Mouse (Mus musculus): ENCODE results near the gene Maml3. TPM values are rescaled to one million over a fixed set of nuclear protein-coding genes. Genes with fewer than 3 reads are reported as not detected.

Maml3 gene
- polyA plus RNA-seq, 1 experiment from 2014 or later: 9.2 TPM

- Histone ChIP-seq H3K9ac (no peak overlapping the region), H3K4me1 (peaks cover 35% of the 10 kb centered on the region), H3K4me2 (replicated peaks) (no peak overlapping the region), H3K36me3 (no peaks in the 10 kb centered on the region), H3K27ac (no peak overlapping the region), H3K4me3 (no peak overlapping the region), H3K27me3 (replicated peaks) (no peaks in the 10 kb centered on the region), H3K9me3 (no peaks in the 10 kb centered on the region)
- 72% methylated on average over 14 of the region's 14 CpGs for WGBS
- ATAC-seq (ENCODE audit: low FRiP score, low read depth): peak; percentile 19; the same call in 1 of the 2 replicates
These were observed 375.6 kb downstream of the Maml3 start for GRCm38 (mm10) chr3:51729109-51729918.

GRCm38 (mm10) chr3:51728456-51728855 is 376.4 kb downstream of the Maml3 start:
- Histone ChIP-seq H3K9me3 (no peaks in the 10 kb centered on the region), H3K27me3 (replicated peaks) (no peaks in the 10 kb centered on the region), H3K36me3 (no peaks in the 10 kb centered on the region), H3K4me1 (peaks cover 35% of the 10 kb centered on the region), H3K4me3 (no peak overlapping the region), H3K4me2 (replicated peaks) (no peak overlapping the region), H3K9ac (no peak overlapping the region), H3K27ac (no peak overlapping the region)
- no peak for ATAC-seq (ENCODE audit: low FRiP score, low read depth)
- 82% methylated on average over 12 of the region's 12 CpGs for WGBS

GRCm38 (mm10) chr3:51727968-51728367 is 376.9 kb downstream of the Maml3 start:
- no peaks in the 10 kb centered on the region for H3K9me3 ChIP-seq
- ATAC-seq (ENCODE audit: low FRiP score, low read depth): no peak
- no peak overlapping the region for H3K4me2 ChIP-seq (replicated peaks)
- WGBS: 61% methylated on average over 8 of the region's 8 CpGs
- no peaks in the 10 kb centered on the region for H3K36me3 ChIP-seq
- no peak overlapping the region for H3K9ac ChIP-seq
- H3K4me1 ChIP-seq: peaks cover 35% of the 10 kb centered on the region
- no peak overlapping the region for H3K4me3 ChIP-seq
- H3K27ac ChIP-seq: no peak overlapping the region
- H3K27me3 ChIP-seq (replicated peaks): no peaks in the 10 kb centered on the region

- H3K27me3 ChIP-seq (replicated peaks): no peaks in the 10 kb centered on the region
- H3K4me1 ChIP-seq: peaks cover 31% of the 10 kb centered on the region
- H3K27ac ChIP-seq: no peak overlapping the region
- no peak overlapping the region for H3K4me2 ChIP-seq (replicated peaks)
- ATAC-seq (ENCODE audit: low FRiP score, low read depth): no peak
- H3K4me3 ChIP-seq: no peak overlapping the region
- WGBS: 70% methylated on average over 3 of the region's 3 CpGs
- no peak overlapping the region for H3K9ac ChIP-seq
- no peaks in the 10 kb centered on the region for H3K9me3 ChIP-seq
- no peaks in the 10 kb centered on the region for H3K36me3 ChIP-seq
These were observed 377.4 kb downstream of the Maml3 start for GRCm38 (mm10) chr3:51727487-51727886.

- Histone ChIP-seq H3K4me1 (peaks cover 28% of the 10 kb centered on the region), H3K9ac (no peak overlapping the region), H3K36me3 (no peaks in the 10 kb centered on the region), H3K27me3 (replicated peaks) (no peaks in the 10 kb centered on the region), H3K4me3 (no peak overlapping the region), H3K27ac (no peak overlapping the region; the same call in 1 of the 2 replicates), H3K9me3 (no peaks in the 10 kb centered on the region), H3K4me2 (replicated peaks) (no peak overlapping the region)
- no peak for ATAC-seq (ENCODE audit: low FRiP score, low read depth)
- WGBS: 88% methylated on average over 6 of the region's 6 CpGs
These were observed 378.6 kb downstream of the Maml3 start for GRCm38 (mm10) chr3:51726257-51726656.

GRCm38 (mm10) chr3:51719982-51720381 is 384.9 kb downstream of the Maml3 start:
- ATAC-seq (ENCODE audit: low FRiP score, low read depth): no peak
- H3K9me3 ChIP-seq: no peaks in the 10 kb centered on the region
- no peak overlapping the region for H3K9ac ChIP-seq
- no peak overlapping the region for H3K4me2 ChIP-seq (replicated peaks)
- H3K36me3 ChIP-seq: no peaks in the 10 kb centered on the region
- no peak overlapping the region for H3K27ac ChIP-seq
- no peak overlapping the region for H3K4me3 ChIP-seq
- no peaks in the 10 kb centered on the region for H3K27me3 ChIP-seq (replicated peaks)
- H3K4me1 ChIP-seq: peaks cover 11% of the 10 kb centered on the region
- 88% methylated on average over 1 of the region's 1 CpGs for whole genome bisulfite sequencing

GRCm38 (mm10) chr3:51719373-51719772 is 385.5 kb downstream of the Maml3 start:
- Histone ChIP-seq H3K9ac (no peak overlapping the region), H3K36me3 (no peaks in the 10 kb centered on the region), H3K27ac (no peak overlapping the region), H3K9me3 (no peaks in the 10 kb centered on the region), H3K27me3 (replicated peaks) (no peaks in the 10 kb centered on the region), H3K4me1 (peaks cover 11% of the 10 kb centered on the region), H3K4me3 (no peak overlapping the region), H3K4me2 (replicated peaks) (no peak overlapping the region)
- no peak for ATAC-seq (ENCODE audit: low FRiP score, low read depth)
- 92% methylated on average over 3 of the region's 3 CpGs for WGBS

GRCm38 (mm10) chr3:51717909-51718308 is 387.0 kb downstream of the Maml3 start:
- H3K4me2 ChIP-seq (replicated peaks): no peak overlapping the region
- no peak overlapping the region for H3K9ac ChIP-seq
- H3K4me1 ChIP-seq: peaks cover 19% of the 10 kb centered on the region
- 78% methylated on average over 4 of the region's 4 CpGs for WGBS
- no peak overlapping the region for H3K27ac ChIP-seq
- no peak overlapping the region for H3K4me3 ChIP-seq
- no peak for ATAC-seq (ENCODE audit: low FRiP score, low read depth)
- H3K36me3 ChIP-seq: no peaks in the 10 kb centered on the region
- no peaks in the 10 kb centered on the region for H3K27me3 ChIP-seq (replicated peaks)
- no peaks in the 10 kb centered on the region for H3K9me3 ChIP-seq

GRCm38 (mm10) chr3:51717455-51717854 is 387.4 kb downstream of the Maml3 start:
- H3K9ac ChIP-seq: no peak overlapping the region
- H3K4me1 ChIP-seq: peaks cover 19% of the 10 kb centered on the region
- H3K9me3 ChIP-seq: no peaks in the 10 kb centered on the region
- H3K27ac ChIP-seq: no peak overlapping the region
- ATAC-seq (ENCODE audit: low FRiP score, low read depth): no peak
- no peaks in the 10 kb centered on the region for H3K36me3 ChIP-seq
- H3K4me2 ChIP-seq (replicated peaks): no peak overlapping the region
- whole genome bisulfite sequencing: 31% methylated on average over 3 of the region's 3 CpGs
- no peak overlapping the region for H3K4me3 ChIP-seq
- no peaks in the 10 kb centered on the region for H3K27me3 ChIP-seq (replicated peaks)

- Histone ChIP-seq H3K4me2 (replicated peaks) (no peak overlapping the region), H3K4me1 (peaks cover 13% of the 10 kb centered on the region), H3K27ac (no peak overlapping the region), H3K27me3 (replicated peaks) (no peaks in the 10 kb centered on the region), H3K36me3 (no peaks in the 10 kb centered on the region), H3K9ac (no peak overlapping the region), H3K4me3 (no peak overlapping the region), H3K9me3 (no peaks in the 10 kb centered on the region)
- WGBS: 73% methylated on average over 5 of the region's 5 CpGs
- ATAC-seq (ENCODE audit: low FRiP score, low read depth): no peak
These were observed 390.4 kb downstream of the Maml3 start for GRCm38 (mm10) chr3:51714469-51714868.

GRCm38 (mm10) chr3:51713233-51713632 is 391.6 kb downstream of the Maml3 start:
- H3K27ac ChIP-seq: no peak overlapping the region
- H3K9me3 ChIP-seq: no peaks in the 10 kb centered on the region
- H3K27me3 ChIP-seq (replicated peaks): no peaks in the 10 kb centered on the region
- H3K4me3 ChIP-seq: no peak overlapping the region
- H3K9ac ChIP-seq: no peak overlapping the region
- no peak overlapping the region for H3K4me2 ChIP-seq (replicated peaks)
- 16% methylated on average over 8 of the region's 8 CpGs for WGBS
- no peak for ATAC-seq (ENCODE audit: low FRiP score, low read depth)
- no peaks in the 10 kb centered on the region for H3K36me3 ChIP-seq
- peaks cover 13% of the 10 kb centered on the region for H3K4me1 ChIP-seq

GRCm38 (mm10) chr3:51712382-51712781 is 392.5 kb downstream of the Maml3 start:
- H3K4me1 ChIP-seq: peaks cover 11% of the 10 kb centered on the region
- H3K27me3 ChIP-seq (replicated peaks): no peaks in the 10 kb centered on the region
- WGBS: 56% methylated on average over 3 of the region's 3 CpGs
- H3K36me3 ChIP-seq: no peaks in the 10 kb centered on the region
- H3K27ac ChIP-seq: no peak overlapping the region
- H3K9me3 ChIP-seq: no peaks in the 10 kb centered on the region
- H3K4me2 ChIP-seq (replicated peaks): no peak overlapping the region
- H3K9ac ChIP-seq: no peak overlapping the region
- H3K4me3 ChIP-seq: no peak overlapping the region
- no peak for ATAC-seq (ENCODE audit: low FRiP score, low read depth)

Measured in neural tube, embryonic 12.5 days (tissue).